Mouse (Mus musculus) right cerebral cortex, postnatal 4 days (tissue): Measurements from ENCODE around the gene Sema4g.
"Not testable (repeated sequence)": the region's sequence is repeated elsewhere in the genome, so short reads cannot be mapped to it uniquely, and the experiment has no call there.

Source experiments
- DNase-seq: peaks from one replicate; pipeline ENCODE4 v3.0.0-alpha.2; 2022

Gene Sema4g

GRCm38 (mm10) chr19:45026958-45027670 is 38.2 kb downstream of the Sema4g start:
- no peak for DNase-seq

GRCm38 (mm10) chr19:45027848-45028247 is 38.9 kb downstream of the Sema4g start:
- no peak for DNase-seq

GRCm38 (mm10) chr19:45028746-45029145 is 39.8 kb downstream of the Sema4g start:
- no peak for DNase-seq

GRCm38 (mm10) chr19:45029571-45029970 is 40.7 kb downstream of the Sema4g start:
- DNase-seq: no peak

- DNase-seq: peak; percentile 68
These were observed 41.2 kb downstream of the Sema4g start for GRCm38 (mm10) chr19:45030111-45030510.

- peak; percentile 81 for DNase-seq
These were observed 42.1 kb downstream of the Sema4g start for GRCm38 (mm10) chr19:45030746-45031693.

- DNase-seq: peak; percentile 69
These were observed 42.9 kb downstream of the Sema4g start for GRCm38 (mm10) chr19:45031780-45032179.

GRCm38 (mm10) chr19:45032570-45033332 is 43.9 kb downstream of the Sema4g start:
- DNase-seq: no peak

- peak; percentile 63 for DNase-seq
These were observed 48.0 kb downstream of the Sema4g start for GRCm38 (mm10) chr19:45036867-45037266.

GRCm38 (mm10) chr19:45038198-45038597 is 49.3 kb downstream of the Sema4g start:
- DNase-seq: not testable (repeated sequence)

- DNase-seq: no peak
These were observed 51.3 kb downstream of the Sema4g start for GRCm38 (mm10) chr19:45040214-45040613.

- DNase-seq: no peak
These were observed 55.6 kb downstream of the Sema4g start for GRCm38 (mm10) chr19:45044389-45044927.

- no peak for DNase-seq
These were observed 56.3 kb downstream of the Sema4g start for GRCm38 (mm10) chr19:45045236-45045635.

- no peak for DNase-seq
These were observed 56.8 kb downstream of the Sema4g start, which contains the start of gene Pdzd7 for GRCm38 (mm10) chr19:45045651-45046050. TSS of gene Pdzd7 (minus strand) at chr19:45045717.

- peak; percentile 88 for DNase-seq
These were observed 57.8 kb downstream of the Sema4g start for GRCm38 (mm10) chr19:45046523-45047321.

GRCm38 (mm10) chr19:45047417-45047934 is 58.6 kb downstream of the Sema4g start, which contains the start of gene Sfxn3:
TSS of gene Sfxn3 (plus strand) at chr19:45047503.
- peak; percentile 95 for DNase-seq

GRCm38 (mm10) chr19:45047935-45048643 is 59.2 kb downstream of the Sema4g start:
- DNase-seq: peak; percentile 47

GRCm38 (mm10) chr19:45048644-45049365 is 59.9 kb downstream of the Sema4g start:
- no peak for DNase-seq

GRCm38 (mm10) chr19:45049523-45049922 is 60.6 kb downstream of the Sema4g start:
- DNase-seq: no peak
